Mouse (Mus musculus) urinary bladder, postnatal 25 days (tissue): ENCODE measurements around the gene Gpr179.
A peak's percentile ranks its signal among the peaks of the same experiment; 100 is the strongest.
"Not testable (repeated sequence)": the region's sequence is repeated elsewhere in the genome, so short reads cannot be mapped to it uniquely, and the experiment has no call there.

Experiments used
- DNase-seq: peaks from one replicate; pipeline ENCODE4 v3.0.0; 2022; ENCODE audit warnings: low spot score

Gpr179 gene

DNA sequence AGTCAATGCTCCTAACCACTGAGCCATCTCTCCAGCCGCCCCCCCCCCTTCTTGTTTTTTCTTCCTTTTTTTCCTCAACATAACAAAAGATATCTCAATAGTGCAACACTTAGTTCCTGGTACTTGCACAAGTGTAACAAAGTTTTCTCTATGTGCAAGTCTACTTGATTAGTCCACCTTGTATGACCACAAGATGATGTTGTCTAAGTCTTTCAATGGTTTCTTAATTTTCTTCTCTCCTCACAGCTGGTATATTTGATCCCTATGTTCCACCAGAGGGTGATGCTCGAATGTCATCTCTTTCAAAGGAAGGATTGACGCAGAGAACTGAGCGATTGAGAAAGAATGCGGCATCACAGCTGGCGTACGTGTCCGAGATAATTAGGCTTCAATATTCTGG is 30.7 kb downstream of the Gpr179 start:
- no peak for DNase-seq

DNA sequence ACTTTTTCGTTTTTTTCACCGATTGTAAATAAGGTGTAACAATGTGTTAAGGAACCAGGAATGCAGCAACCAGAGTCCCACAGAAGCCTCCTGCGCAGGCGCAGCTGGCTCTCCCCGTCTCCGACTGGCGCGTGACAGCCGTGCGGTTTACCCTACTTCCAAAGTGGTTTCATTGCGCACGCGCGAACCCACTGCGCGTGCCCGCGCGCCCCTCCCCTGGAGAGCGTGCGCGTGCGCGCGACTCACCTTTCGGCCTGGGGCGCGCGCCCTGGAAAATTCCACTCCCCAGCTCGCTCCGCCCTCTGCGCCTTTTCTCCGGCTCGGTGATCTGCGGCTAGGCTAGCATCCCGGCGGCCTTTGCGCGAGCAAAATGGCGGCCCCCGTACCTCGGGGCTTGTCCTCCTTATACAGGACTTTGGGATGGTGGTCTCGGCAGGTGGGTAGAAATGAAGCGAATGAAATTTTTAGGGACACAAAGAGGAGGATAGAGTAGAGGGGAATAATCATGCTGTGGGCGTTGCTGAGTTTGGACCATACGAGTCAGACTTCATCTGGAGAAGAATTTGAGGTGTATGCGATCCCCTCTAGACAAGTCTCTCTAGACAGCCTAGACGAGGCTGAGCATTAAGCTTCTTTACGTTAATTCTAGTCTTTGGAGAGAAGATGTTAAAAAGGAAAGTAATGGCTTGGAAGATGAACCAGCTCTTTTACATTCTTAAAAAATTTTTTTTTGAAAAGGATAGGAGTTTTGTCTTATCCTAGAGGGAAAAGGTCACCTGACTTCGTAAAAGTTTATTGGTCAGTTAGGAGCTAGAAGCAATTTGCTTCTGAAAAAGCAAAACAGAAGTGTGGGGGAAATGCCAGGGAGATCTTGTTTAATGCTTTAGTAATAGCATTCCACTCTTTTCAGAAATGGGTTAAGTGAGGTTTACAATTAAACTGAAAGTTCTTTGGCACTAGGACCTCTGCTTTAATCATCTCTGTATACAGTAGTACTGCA is 36.1 kb downstream of the Gpr179 start, which contains the start of gene Mrpl45:
TSS of gene Mrpl45 (plus strand) at position 213 of the 1,000 bp plus-strand sequence.
- peak; percentile 99 for DNase-seq

DNA sequence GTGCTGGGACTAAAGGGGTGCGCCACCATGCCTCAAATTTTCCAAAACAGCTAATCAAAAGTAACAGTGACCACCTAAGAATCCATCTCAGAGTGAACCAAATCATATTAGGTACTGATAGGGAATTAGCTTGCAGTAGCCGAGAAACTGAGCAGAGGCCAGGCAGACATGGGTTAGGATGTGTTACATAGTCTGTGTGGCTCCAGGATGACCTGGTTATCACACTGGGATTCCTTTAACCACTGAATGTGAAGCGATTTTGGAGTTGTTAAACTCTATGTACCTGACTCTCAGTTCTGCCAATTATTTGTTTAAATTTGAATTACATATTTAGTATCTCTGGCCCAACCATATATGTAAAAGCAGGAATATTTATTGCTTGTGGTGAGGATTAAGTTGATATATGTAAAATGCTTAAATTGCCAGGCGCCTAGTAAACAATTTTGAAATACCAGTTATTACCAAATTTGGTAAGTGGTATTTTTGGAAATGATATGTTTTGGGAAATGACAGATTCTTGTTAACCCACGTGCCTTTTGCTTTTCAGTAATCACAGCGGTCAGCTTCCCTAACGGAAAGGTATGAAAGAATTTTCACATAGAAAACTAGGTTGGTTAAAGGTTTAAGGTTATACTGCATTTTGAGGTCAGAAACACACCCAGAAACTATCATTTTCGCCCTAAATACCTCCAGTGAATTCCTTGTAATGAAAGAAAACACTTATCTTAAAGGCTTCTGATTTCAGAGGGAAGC is 37.0 kb downstream of the Gpr179 start:
- no peak for DNase-seq

- DNase-seq, result no peak
These were observed 37.8 kb downstream of the Gpr179 start for GRCm38 (mm10) chr11:97314110-97314509.

- not testable (repeated sequence) for DNase-seq
These were observed 39.0 kb downstream of the Gpr179 start for GRCm38 (mm10) chr11:97312871-97313270.

GRCm38 (mm10) chr11:97310895-97311631 is 40.8 kb downstream of the Gpr179 start:
- no peak for DNase-seq

DNA sequence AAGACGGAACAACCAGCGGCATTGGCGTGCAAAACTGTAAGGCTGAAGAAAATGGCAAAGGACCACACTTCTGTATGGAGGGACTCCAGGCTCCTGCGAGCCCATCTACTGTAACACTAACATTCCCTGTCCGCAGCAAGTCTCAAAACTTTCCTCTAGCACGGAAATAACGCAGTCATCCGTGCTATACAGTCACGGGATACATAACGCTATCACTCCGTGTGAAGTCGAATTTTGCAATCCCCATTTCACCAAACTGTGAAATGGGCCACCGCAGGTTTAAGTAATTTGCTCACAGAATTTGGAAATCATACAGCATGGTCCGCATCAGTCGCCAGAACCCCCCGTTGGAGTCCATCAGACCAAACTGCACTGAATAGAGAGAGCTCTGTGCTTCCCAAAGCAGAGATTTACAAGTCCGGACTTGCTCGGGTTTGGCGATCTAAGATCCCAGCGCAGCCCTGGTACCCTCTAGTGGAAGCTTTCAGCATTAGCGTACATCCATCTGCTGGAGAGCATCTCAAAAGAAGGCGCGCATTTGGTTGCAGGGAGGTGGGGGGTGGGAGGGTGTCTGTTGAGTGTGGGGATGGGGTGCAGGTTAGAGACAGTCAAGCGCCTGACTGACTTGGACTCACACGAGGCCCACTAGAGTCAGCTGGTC is 41.8 kb downstream of the Gpr179 start:
- peak; percentile 59 for DNase-seq

- DNase-seq, result peak; percentile 62
These were observed 42.4 kb downstream of the Gpr179 start for GRCm38 (mm10) chr11:97309451-97309836.

DNA sequence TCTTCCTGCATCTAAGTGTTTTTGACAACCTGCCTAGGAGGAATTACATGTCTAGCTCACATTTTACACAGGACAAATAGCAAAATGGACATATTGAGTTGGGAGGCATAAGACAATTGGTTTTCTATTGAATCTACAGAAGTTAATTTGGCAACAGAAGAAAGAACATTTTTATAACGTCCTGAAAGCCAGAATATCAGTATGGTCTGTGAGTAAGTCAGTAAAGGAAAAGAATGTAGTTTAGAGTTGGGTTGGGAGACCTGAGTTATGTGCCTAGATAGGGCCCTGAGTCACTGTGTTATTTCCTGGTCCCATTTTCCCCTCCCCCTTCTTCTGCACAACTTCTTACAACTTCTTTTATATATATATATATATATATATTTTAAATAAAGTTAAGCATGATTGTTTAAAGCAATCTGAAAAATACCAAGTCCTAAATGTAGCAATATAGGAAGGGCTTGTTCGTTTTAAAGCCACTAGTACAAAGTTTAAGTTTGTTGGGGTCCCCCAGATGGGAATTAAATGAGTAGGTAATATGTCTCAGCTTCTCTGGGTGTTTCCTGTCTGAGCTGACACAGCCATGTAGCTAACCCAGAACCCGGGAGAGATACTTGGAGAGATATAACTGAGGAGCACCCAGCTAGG is 42.9 kb downstream of the Gpr179 start:
- no peak for DNase-seq

DNA sequence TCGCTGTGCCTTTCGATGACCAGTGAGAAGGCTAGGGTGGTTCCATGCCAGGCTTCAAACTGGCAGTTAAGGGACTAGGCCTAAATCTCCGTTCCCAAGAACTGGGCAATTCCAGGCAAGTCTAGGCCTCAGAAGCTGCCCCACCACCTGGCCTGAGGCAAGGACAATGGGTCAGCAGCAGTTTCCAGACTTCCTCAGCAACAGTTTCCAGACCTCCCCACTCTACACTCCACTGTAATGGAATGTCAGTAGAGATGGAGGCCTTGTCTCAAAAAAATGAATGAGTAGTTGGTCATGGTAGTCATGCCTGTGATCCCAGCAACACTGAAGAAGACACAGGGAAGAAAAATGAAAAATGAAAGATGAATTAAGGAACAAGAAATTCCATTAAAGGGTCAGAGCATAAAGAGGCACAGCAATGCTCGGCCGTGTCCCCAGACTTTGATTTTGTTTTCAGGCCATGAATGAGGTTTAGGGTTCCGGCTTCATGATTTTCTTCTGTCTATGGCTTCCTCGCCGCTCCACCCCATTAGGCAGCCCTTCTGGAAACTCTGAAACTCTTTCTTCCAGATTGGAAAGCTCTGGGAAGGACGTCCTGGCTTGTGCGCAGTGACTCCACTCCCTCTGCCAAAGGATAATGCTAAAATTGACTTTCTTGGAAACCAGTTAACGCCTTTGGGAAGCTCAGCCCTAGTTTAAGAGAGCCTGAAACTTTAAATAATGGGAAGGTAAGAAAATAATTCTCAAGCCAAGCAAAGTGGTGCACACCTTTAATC is 44.4 kb downstream of the Gpr179 start:
- DNase-seq, result no peak

GRCm38 (mm10) chr11:97304631-97305030 is 47.2 kb downstream of the Gpr179 start:
- DNase-seq, result no peak

GRCm38 (mm10) chr11:97302231-97302781 is 49.6 kb downstream of the Gpr179 start:
- DNase-seq, result no peak

DNA sequence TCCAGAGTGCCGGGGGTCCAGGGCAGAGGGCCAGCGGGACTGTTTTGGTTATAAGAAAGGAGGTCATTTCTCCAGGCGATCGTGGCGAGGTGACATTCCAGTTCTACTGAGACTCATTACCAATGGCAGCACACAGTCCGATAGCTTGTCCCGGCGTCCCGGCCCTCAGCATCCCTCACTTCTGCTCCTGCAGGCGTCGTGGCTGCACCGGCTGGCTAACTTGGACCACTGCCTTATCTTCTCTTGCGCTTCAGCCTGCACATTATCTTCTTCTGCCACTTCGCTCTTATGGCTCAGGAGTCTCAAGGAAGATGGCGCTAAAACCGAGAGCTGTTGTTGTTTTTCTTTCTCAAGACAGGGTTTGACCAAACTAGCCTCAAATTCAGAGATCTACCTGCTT is 50.5 kb downstream of the Gpr179 start:
- no peak for DNase-seq

DNA sequence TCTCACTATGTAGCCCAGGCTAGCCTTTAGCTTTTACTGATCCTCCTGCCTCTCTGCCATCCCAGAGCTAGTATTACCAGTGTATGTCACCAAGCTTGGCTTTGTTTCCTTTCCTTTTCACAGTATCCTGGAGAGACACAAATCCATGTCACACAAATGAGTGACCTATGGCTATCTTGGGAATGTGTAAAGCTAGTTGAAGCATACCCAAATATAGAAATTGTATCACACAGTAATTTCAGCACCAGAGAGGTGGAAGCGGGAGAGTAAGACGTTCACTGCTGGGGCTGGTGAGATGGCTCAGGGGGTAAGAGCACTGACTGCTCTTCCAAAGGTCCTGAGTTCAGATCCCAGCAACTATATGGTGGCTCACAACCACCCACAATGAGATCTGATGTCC is 51.9 kb downstream of the Gpr179 start:
- no peak for DNase-seq

GRCm38 (mm10) chr11:97296542-97296941 is 55.3 kb downstream of the Gpr179 start:
- DNase-seq, result no peak

- no peak for DNase-seq
These were observed 59.1 kb downstream of the Gpr179 start for GRCm38 (mm10) chr11:97292731-97293130.

GRCm38 (mm10) chr11:97289276-97290230 is 62.3 kb downstream of the Gpr179 start:
- DNase-seq, result no peak

DNA sequence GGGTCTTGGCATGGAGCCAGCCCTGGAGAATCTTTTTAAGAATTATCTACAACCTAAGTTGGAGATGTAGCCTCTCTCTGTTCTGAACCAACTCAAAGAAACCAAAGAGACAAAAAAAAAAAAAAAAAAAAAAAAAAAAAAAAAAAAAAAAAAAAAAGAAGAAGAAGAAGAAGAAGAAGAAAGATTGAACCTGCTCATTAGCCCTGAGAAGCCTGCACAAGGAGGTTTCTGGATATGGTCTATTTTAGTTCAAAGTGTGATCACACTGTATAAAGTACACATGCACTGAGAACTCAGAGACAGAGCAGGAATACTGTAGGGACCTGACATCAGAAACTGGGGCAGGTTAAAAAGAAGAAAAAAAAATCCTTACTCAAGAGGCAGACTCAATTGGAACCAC is 64.2 kb downstream of the Gpr179 start:
- DNase-seq, result no peak

DNA sequence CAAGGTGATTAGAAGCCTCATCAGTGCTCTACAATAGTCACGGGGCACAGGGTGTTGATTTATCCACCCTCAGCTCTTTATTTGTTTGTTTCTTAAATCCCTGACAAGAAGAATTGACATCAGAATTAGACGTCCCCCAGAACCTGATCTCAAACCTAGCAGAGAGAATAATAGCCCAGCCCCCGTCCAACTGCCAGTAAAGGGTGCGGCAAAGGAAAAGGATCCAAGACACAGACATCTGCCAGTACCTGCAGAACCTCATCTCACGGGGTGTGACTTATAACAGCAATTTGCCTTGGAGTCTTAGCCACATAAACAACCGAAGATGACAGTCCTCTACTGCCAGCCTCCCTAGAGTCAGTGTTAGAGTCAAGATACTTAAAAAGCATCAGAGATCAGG is 64.9 kb downstream of the Gpr179 start:
- DNase-seq, result no peak
